Comparison of ENCODE assay signal across 27 mouse cellular contexts in the genomic region with DNA sequence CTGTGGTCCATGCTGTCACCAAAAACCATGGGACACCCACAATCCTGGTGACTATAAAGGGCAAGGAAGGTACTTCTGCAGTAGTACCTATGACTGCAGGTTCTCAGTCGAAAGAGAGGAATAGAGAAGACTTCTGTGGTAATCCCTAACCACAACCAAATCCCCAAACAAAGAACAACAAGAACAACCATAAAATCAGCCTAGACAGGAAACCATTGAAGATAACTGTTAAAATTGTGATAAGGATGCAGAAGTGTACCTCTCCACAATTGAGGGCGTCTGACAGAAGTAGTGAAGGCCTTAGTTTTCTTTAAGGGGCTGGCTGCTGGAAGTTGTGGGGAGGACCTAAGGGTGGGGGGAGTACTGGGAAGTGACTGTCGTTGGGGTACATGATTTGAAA.
"Had no signal": no experiment of that assay in that cellular context is flagged by ENCODE, and none has a peak within 500 bp of the region (broad histone marks: within the 10 kb centered on the region; RNA-seq: fewer than 3 reads in every experiment).

No protein-coding gene starts in this region.

- H3K9me3 ChIP-seq: embryonic facial prominence, embryonic 10.5 days; embryonic facial prominence, embryonic 12.5 days; embryonic facial prominence, embryonic 13.5 days; embryonic facial prominence, embryonic 15.5 days; forebrain, embryonic 10.5 days; forebrain, embryonic 12.5 days; forebrain, embryonic 13.5 days; forebrain, embryonic 15.5 days had no signal

- H3K27ac ChIP-seq: embryonic facial prominence, embryonic 10.5 days; embryonic facial prominence, embryonic 12.5 days; embryonic facial prominence, embryonic 13.5 days; embryonic facial prominence, embryonic 15.5 days; forebrain, embryonic 10.5 days; forebrain, embryonic 12.5 days; forebrain, embryonic 13.5 days; forebrain, embryonic 15.5 days; gastrocnemius, adult 2 months; heart, adult 2 months had no signal

- H3K4me1 ChIP-seq: embryonic facial prominence, embryonic 10.5 days; embryonic facial prominence, embryonic 12.5 days; embryonic facial prominence, embryonic 13.5 days; embryonic facial prominence, embryonic 15.5 days; forebrain, embryonic 12.5 days; forebrain, embryonic 13.5 days; forebrain, embryonic 15.5 days had no signal

- H3K36me3 ChIP-seq: embryonic facial prominence, embryonic 15.5 days; forebrain, embryonic 15.5 days had no signal

- DNase-seq: cerebellum, adult 9-10 months; cerebellum, adult 9-11 months; cerebellum, postnatal 10 days; cerebellum, postnatal 14 days; cerebellum, postnatal 25 days; cerebellum, postnatal 36 days; embryo, embryonic 11 days; forebrain, postnatal 0 days; gastrocnemius, adult 2 months; gastrocnemius, postnatal 10 days; gastrocnemius, postnatal 14 days; gastrocnemius, postnatal 25 days; gastrocnemius, postnatal 36 days; heart, adult 11 months; heart, adult 18-20 months; heart, adult 2 months had no signal

- H3K9ac ChIP-seq: embryonic facial prominence, embryonic 12.5 days; embryonic facial prominence, embryonic 13.5 days; embryonic facial prominence, embryonic 15.5 days; forebrain, embryonic 12.5 days; forebrain, embryonic 13.5 days; forebrain, embryonic 15.5 days; forebrain, postnatal 0 days had no signal

- H3K27me3 ChIP-seq: embryonic facial prominence, embryonic 12.5 days; embryonic facial prominence, embryonic 13.5 days; embryonic facial prominence, embryonic 15.5 days; forebrain, embryonic 12.5 days; forebrain, embryonic 13.5 days; forebrain, embryonic 15.5 days had no signal

- H3K4me2 ChIP-seq: embryonic facial prominence, embryonic 12.5 days; embryonic facial prominence, embryonic 13.5 days; embryonic facial prominence, embryonic 15.5 days; forebrain, embryonic 12.5 days; forebrain, embryonic 13.5 days; forebrain, embryonic 15.5 days had no signal

- ATAC-seq: forebrain, embryonic 13.5 days; forebrain, embryonic 14.5 days; forebrain, embryonic 15.5 days; forebrain, embryonic 16.5 days; forebrain, postnatal 0 days had no signal

- H3K4me3 ChIP-seq: embryonic facial prominence, embryonic 10.5 days; embryonic facial prominence, embryonic 12.5 days; embryonic facial prominence, embryonic 13.5 days; embryonic facial prominence, embryonic 15.5 days; erythroblast, embryonic 14.5 days; forebrain, embryonic 10.5 days; forebrain, embryonic 12.5 days; forebrain, embryonic 13.5 days; forebrain, embryonic 15.5 days; gastrocnemius, adult 2 months; heart, adult 2 months had no signal
